Mouse (Mus musculus) ES-E14 (cell line): Measurements from ENCODE around the gene Kif1c.

ENCODE experiments used
- CHD2 ChIP-seq: IDR thresholded peaks from 2 replicates; pipeline ENCODE4 v1.6.1; 2014; ENCODE audit warnings: mild to moderate bottlenecking, low read depth, low read length, inconsistent platforms
- HCFC1 ChIP-seq: IDR thresholded peaks from 2 replicates; pipeline ENCODE4 v1.6.1; 2012; ENCODE audit warnings: low read length, inconsistent platforms, borderline replicate concordance; ENCODE audit not compliant: insufficient read depth
- MAFK ChIP-seq: IDR thresholded peaks from 2 replicates; pipeline ENCODE4 v1.6.1; 2014; ENCODE audit warnings: mild to moderate bottlenecking, low read depth, low read length, inconsistent platforms; ENCODE audit not compliant: insufficient read depth
- ZC3H11A ChIP-seq: IDR thresholded peaks from 2 replicates; pipeline ENCODE4 v1.6.1; 2012; ENCODE audit warnings: low read depth, mild to moderate bottlenecking, inconsistent platforms, low read length, borderline replicate concordance
- ZNF384 ChIP-seq: IDR thresholded peaks from 2 replicates; pipeline ENCODE4 v1.6.1; 2012; ENCODE audit warnings: low read depth, low read length, inconsistent platforms

DNA sequence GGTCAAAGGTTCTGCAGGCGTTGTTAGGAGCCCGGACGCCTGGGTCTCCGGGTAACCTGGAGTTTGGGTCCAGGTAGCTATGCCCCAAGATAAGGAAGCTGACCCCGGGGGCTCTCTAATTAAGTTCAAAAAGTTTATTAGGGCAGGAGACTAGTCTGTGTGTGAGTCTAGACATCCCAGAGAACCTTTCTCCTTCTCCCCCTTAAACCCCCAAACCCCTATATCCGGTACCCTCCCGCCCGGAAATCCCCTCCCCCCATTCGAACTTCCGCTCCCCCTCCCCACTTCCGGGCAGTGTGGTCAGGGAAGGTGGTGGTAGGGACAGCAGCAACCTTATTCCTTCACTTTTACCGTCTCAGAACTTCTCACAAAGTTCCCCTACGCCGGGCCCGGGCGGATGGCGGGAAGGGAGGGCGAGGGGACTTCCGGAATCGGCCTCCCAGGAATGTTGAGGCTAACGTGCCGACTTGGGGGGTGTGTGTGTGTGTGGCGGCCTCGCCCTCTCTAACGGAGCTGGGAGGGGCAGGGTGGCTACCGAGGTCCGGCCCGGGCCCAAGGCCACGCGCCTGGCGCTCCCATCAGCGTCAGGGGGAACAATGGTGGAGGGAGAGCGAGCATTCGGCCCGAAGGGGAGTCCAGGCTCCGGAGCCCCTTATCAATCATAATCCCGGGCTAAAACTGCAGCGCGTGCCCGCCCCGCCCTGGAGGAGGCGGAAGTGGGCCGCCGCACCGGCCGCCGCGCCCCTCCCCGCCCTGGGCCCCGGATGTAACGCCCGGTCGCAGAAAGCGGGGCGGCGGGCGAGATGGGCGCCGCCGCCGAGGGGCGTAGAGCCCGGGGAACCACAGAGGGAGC, 46.8 kb upstream of the Kif1c start:
- TF ChIP-seq CHD2 (no peak), MAFK (no peak), HCFC1 (no peak; the same call in 1 of the 2 replicates), ZNF384 (no peak), ZC3H11A (no peak)
